Mouse (Mus musculus) forebrain, embryonic 12.5 days (tissue): ENCODE measurements at regions not wholly inside any gene's neighbourhood (a gene's known extent, or its start where the extent isn't known, plus 50 kb on each side); places are given as distances from the start of the nearest gene placed in this dataset.

Source experiments
- ATAC-seq: fragments of 200-750 bp; cut with Nextera tagmentation; 2 replicates; pipeline ENCODE4 v1.8.0; 2017; ENCODE audit warnings: moderate TSS enrichment; ENCODE audit not compliant: low FRiP score
- H3K27ac ChIP-seq: fragments of 300-500 bp; sonication (generic); 2 replicates; pipeline ENCODE4 v1.5.1; 2016; ENCODE audit warnings: mild to moderate bottlenecking
- H3K27me3 ChIP-seq: fragments of 300-500 bp; sonication (generic); 2 replicates; pipeline ENCODE4 v1.6.1; 2016; ENCODE audit warnings: mild to moderate bottlenecking
- H3K36me3 ChIP-seq: fragments of 300-500 bp; sonication (generic); replicated peaks from 2 replicates; pipeline ENCODE4 v1.6.1; 2016; ENCODE audit warnings: mild to moderate bottlenecking
- H3K4me1 ChIP-seq: fragments of 300-500 bp; sonication (generic); 2 replicates; pipeline ENCODE4 v1.6.1; 2016
- H3K4me2 ChIP-seq: fragments of 300-500 bp; sonication (generic); 2 replicates; pipeline ENCODE4 v1.6.1; 2016; ENCODE audit warnings: mild to moderate bottlenecking, moderate library complexity
- H3K4me3 ChIP-seq: fragments of 300-500 bp; sonication (generic); replicated peaks from 2 replicates; pipeline ENCODE4 v1.5.1; 2016; ENCODE audit warnings: mild to moderate bottlenecking
- H3K9ac ChIP-seq: fragments of 300-500 bp; sonication (generic); 2 replicates; pipeline ENCODE4 v1.6.1; 2016; ENCODE audit warnings: mild to moderate bottlenecking
- H3K9me3 ChIP-seq: fragments of 300-500 bp; sonication (generic); 2 replicates; pipeline ENCODE4 v1.6.1; 2016
- WGBS: fragments of 180-500 bp; shearing (Covaris S2); methylation state at CpG from one replicate; pipeline ENCODE4 v1.1.7; 2016; 5-methylcytosine and 5-hydroxymethylcytosine counted together

GRCm38 (mm10) chrX:46971116-46971515, 642.3 kb downstream of the Actrt1 start:
- ATAC-seq = 0 out of 2 replicates have a peak, but pooled peaks have one; percentile 27
- H3K36me3 ChIP-seq = no peaks in the 10 kb centered on the region
- H3K4me3 ChIP-seq = no peak overlapping the region
- WGBS = 37% methylated on average over 2 of the region's 2 CpGs
- H3K4me2 ChIP-seq = no peak overlapping the region
- H3K9ac ChIP-seq = no peak overlapping the region
- no peaks in the 10 kb centered on the region for H3K9me3 ChIP-seq
- H3K27ac ChIP-seq = no peak overlapping the region
- H3K27me3 ChIP-seq = no peaks in the 10 kb centered on the region
- H3K4me1 ChIP-seq = no peaks in the 10 kb centered on the region

GRCm38 (mm10) chrX:46998961-46999360, 670.2 kb downstream of the Actrt1 start:
- Histone ChIP-seq H3K27ac (no peak overlapping the region), H3K9ac (no peak overlapping the region), H3K36me3 (no peaks in the 10 kb centered on the region), H3K4me3 (no peak overlapping the region), H3K4me2 (no peak overlapping the region), H3K27me3 (no peaks in the 10 kb centered on the region), H3K9me3 (no peaks in the 10 kb centered on the region), H3K4me1 (no peaks in the 10 kb centered on the region)
- ATAC-seq = no peak

- H3K9ac ChIP-seq = no peak overlapping the region
Measured at GRCm38 (mm10) chrX:47009476-47009875, 680.7 kb downstream of the Actrt1 start.

GRCm38 (mm10) chrX:47010087-47010486, 681.3 kb downstream of the Actrt1 start:
- no peak overlapping the region for H3K4me2 ChIP-seq
- no peaks in the 10 kb centered on the region for H3K36me3 ChIP-seq
- no peak overlapping the region for H3K4me3 ChIP-seq
- H3K9ac ChIP-seq = no peak overlapping the region
- WGBS = 46% methylated on average over 2 of the region's 2 CpGs
- H3K4me1 ChIP-seq = no peaks in the 10 kb centered on the region
- H3K27ac ChIP-seq = no peak overlapping the region
- no peaks in the 10 kb centered on the region for H3K9me3 ChIP-seq
- no peak for ATAC-seq
- H3K27me3 ChIP-seq = no peaks in the 10 kb centered on the region

More at GRCm38 (mm10) chrX:47009476-47009875, 680.7 kb downstream of the Actrt1 start:
- no peak overlapping the region for H3K27ac ChIP-seq
- WGBS = 82% methylated on average over 4 of the region's 4 CpGs
- no peak overlapping the region for H3K4me3 ChIP-seq
- H3K4me2 ChIP-seq = no peak overlapping the region
- no peaks in the 10 kb centered on the region for H3K9me3 ChIP-seq
- H3K4me1 ChIP-seq = no peaks in the 10 kb centered on the region
- H3K36me3 ChIP-seq = no peaks in the 10 kb centered on the region
- no peaks in the 10 kb centered on the region for H3K27me3 ChIP-seq
- no peak for ATAC-seq

- no peaks in the 10 kb centered on the region for H3K27me3 ChIP-seq
- no peaks in the 10 kb centered on the region for H3K4me1 ChIP-seq
- no peak overlapping the region for H3K4me2 ChIP-seq
- WGBS = 82% methylated on average over 5 of the region's 5 CpGs
- H3K27ac ChIP-seq = no peak overlapping the region
- ATAC-seq = no peak
- no peak overlapping the region for H3K9ac ChIP-seq
- no peak overlapping the region for H3K4me3 ChIP-seq
- H3K9me3 ChIP-seq = no peaks in the 10 kb centered on the region
- H3K36me3 ChIP-seq = no peaks in the 10 kb centered on the region
Measured at GRCm38 (mm10) chrX:47029777-47030176, 701.0 kb downstream of the Actrt1 start.

- Histone ChIP-seq H3K27ac (no peak overlapping the region), H3K27me3 (no peaks in the 10 kb centered on the region), H3K36me3 (no peaks in the 10 kb centered on the region), H3K4me2 (no peak overlapping the region), H3K4me3 (no peak overlapping the region), H3K9me3 (no peaks in the 10 kb centered on the region), H3K9ac (no peak overlapping the region), H3K4me1 (no peaks in the 10 kb centered on the region)
- 95% methylated on average over 4 of the region's 4 CpGs for WGBS
- no peak for ATAC-seq
Measured at GRCm38 (mm10) chrX:47068476-47068875, 739.7 kb downstream of the Actrt1 start.
